Mouse (Mus musculus) cerebellum, adult 9-11 months (tissue): Measurements from ENCODE around the gene Vsnl1.

Source experiments
- DNase-seq: peaks from one replicate; pipeline ENCODE4 v3.0.0; 2022

The Vsnl1 gene

DNA sequence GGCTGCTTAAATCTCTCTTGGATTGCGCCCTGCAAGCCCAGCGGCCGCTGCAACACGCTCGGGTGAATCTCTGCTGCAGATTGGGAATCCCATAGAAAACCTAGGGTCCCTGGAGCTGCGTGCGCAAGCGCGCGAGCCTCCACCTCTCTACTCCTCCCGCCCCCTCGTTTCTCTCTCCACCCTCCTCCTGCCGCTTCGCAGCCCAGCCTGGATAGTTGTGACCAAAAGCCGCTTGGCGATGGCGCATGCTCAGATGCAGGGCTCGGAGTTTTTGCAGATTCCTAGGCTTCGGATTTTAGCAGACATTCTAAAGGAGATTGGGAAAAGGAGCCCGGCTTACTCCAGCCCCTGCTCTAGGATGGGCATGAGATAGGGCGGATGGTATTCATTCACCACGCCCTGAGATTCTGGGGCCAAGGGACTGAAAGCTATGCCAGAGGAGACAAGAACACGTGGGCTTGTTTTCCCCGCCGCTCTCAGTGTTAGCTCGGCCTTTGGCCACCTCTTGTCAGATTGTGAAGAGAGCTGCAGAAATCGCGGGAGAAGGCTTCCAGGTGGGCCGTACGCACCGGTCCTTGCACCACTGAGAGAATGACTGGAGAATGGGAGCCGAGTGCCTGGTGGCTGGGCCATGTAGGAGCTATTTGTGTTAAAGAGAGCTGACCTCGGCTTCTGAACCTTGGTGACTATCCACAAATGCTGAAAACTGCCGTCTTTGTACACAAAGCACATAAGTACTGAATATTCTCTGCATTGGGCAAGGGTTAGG, at the start of gene Vsnl1:
Gene Vsnl1, minus strand, starts transcription at position 117 of the 769 bp plus-strand sequence.
- peak; percentile 97 for DNase-seq

DNA sequence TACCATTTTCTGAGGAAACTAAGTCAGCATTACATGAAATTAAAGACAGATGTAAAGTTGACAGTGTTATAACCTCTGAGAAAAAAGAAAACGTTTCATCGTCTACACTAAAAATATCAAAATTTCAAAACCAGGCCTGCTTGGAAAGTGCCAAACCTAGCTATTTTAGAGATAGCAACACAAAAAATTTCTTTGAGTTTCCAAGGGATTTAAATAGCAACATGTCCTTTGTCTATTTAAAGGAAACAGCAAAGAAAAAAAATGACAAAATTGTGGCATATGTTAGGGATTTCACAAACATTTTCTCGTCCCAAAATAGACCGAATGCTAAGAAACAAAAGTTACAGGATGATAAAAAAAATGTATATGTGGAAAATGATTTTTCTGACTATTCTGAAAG, 20.2 kb upstream of the Vsnl1 start:
- no peak for DNase-seq

DNA sequence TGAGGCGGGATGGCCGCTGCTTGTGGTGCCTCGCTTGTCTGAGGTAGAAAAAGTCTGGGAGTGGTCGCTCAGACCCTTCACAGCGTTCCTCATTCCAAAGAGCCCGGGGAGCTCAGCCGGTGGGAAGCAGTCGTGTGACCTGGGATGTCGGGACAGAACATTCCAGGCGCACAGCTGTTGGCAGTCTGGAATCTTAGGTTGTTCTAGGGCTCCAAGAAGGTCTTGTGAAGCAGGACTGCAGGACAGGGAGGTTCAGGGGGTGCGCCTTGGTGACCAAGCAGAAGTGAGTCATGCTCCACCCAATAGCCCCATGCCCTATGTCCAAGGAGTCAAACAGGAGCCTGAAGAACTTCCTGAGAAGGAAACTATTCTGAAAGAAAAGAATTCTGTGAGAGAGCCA, 19.8 kb upstream of the Vsnl1 start:
- DNase-seq: no peak

DNA sequence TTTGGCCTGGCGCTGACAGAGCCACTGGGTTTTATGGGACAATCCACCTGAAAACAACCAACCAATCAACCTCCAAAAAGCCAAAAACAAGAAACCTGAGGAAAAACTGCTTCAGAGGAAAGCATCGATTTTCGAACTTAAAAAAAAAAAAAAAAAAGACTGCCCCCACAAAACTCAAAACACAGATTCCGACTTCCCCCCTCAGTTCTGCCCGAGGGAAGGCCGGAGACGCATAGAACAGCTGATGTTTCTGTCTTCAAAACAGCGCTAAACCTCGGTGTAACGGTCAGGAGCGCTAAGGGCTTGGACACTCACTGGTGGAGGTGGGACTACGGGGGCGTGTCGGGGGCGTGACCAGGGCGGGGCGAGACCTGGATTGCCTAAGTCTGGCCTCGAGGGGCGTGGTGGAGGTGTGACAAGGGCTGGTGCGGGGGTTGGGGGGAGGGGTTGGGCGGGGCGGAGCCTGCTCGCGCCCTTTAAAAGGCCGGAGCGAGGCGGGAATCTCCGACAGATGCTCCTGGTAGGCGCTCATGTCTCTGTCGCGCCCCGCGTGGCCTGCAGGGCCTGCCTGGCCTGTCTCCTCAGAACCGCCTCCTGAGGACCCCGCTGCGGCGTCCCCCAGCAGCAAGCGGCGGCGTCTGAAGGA, 19.3 kb upstream of the Vsnl1 start, which contains the start of gene Rad51ap2:
Gene Rad51ap2, plus strand, starts transcription at position 531 of the 646 bp plus-strand sequence.
- peak; percentile 97 for DNase-seq

DNA sequence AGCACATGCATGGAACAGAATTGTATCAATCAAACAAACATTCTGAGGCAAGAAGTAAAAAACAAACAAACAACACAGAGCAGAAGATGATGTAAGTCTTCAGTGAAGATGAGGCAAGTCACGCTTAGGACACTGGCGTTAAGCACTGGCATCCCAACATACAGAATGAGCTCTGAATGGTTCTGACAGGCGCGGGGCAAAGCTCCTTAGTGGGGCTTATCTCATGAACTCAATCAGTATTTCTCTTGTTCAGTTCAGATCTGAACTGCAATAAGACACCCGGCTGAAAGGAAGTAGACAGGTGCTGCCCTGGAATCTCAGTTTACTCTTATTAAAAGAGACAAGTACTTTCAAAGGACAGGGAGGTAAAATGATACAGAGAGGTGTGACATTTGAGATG, 17.7 kb upstream of the Vsnl1 start:
- DNase-seq: no peak

DNA sequence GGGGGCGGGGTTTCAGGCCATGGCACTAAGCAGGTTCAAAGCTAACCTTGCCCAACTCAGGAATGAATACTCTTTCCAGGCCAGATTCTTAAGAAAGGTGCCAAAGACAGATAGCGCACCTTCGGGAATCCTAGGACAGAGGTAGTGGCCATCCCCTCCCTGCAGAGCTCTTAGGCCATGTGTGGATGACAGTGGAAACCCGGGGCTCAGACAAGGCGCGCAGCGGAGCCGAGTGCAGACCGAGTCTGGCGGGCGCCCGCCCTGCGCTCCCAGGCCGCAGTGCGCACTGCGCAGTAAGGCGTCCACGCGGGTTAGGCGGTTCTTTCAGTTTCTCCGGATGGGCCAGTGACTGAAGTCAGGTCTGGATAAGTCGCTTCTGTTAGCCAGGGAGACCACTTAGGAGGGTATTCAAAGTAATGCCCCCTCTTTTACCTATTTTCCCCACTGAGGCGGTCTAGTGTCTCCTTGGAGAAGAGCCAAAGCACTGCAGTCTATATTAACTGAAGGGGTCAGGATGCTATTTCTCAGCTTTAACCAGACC, 1.6 kb upstream of the Vsnl1 start:
- DNase-seq: peak; percentile 74

DNA sequence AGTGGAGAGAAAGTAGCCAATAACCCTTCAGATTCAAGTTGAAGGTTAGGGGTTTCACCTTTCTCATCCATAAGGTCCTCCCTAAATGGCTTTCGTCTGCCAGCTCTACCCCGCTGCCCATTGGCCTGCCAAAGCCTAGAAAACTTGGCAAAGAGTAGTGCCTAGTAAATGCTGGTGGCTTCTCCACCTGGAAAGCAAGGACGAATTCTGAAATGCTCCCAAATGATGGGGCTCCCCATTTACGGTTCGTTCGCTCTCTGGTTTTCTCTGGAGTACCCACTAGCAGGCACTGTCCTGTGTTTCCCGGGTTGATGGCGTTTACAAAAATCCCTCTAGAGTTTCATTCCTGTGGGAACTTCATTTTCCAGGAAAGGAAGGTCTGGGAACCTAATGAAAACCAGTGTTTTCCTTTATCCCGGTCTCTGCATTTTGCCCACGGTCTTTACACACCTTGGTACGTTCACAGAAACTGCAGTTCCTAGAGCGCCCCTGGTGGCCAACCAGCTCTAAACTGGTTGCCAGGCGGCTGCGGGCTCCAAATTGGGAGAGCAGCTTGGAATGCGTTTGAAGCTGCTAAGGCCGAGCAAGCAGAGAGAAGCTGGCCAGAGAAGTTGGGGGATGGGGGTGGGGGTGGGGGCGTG, 973 bp upstream of the Vsnl1 start:
- peak; percentile 94 for DNase-seq

DNA sequence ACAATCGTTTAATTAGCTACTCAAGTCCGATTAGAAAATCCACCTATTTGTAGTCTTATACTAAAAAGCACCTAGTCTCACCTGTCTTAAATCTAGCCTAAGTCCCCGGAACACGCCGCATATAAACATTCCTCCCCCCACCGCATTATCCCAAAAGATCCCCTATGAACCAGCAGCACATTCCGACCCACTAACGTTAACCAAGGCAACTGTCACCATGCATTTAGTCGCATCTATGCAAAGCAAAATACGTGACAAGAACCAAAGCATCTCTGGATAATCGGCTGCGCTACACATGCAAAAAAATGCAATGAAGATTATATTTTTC, 426 bp downstream of the Vsnl1 start:
- DNase-seq: peak; percentile 59

DNA sequence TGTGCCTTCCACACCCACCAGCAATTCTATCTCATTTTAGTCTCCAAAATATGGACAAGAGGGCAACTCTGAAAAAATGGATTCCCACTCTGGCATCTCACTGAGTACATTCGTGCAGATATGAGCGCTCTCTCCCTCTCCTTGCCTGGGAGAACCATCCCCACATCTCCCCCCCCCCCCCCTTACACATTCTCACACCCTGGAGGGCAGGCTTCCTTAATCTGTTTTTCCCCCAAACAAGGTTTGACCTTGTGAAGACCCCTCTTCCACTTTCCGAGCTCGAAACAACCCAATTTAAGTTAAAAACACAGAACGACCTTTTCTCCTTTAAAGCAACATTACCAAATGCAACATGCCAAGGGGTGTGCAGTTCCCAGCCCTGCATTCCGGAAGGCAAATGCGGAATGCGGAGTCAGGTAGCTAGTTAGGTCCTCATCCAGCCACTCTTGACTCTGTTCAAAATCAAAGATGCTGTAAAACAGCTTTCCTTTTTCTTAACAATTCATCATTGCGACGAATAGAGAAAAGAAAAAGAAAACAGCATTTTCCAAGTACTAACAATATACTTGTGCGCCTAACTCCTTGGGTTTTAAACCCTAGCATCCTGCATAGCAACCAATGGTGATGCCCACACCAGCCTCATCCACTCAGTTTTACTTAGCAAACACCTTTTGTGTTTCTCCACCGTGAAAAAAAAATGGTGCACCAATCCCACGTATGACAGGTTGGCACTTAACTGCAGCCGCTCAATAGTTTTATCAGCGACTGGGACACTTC, 979 bp downstream of the Vsnl1 start:
- DNase-seq: peak; percentile 52

DNA sequence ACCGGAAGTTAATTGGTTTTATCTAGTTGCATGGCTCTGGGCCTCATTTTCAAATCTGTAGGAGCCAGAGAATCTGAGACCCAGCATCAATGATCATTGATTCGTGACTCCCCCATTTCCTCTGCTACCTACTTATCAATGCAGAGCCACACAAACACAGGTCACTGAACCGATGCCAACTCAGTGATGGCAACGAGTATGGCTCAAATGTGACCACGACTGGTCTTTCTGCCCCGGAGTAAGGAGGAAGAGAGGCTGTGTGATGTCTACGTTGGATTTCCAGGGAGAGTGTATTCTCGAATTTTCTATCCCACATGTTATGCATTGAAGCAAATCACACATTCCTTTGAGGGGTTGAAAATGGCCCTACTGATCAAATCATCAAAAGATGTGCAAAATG, 2.0 kb downstream of the Vsnl1 start:
- peak; percentile 60 for DNase-seq

DNA sequence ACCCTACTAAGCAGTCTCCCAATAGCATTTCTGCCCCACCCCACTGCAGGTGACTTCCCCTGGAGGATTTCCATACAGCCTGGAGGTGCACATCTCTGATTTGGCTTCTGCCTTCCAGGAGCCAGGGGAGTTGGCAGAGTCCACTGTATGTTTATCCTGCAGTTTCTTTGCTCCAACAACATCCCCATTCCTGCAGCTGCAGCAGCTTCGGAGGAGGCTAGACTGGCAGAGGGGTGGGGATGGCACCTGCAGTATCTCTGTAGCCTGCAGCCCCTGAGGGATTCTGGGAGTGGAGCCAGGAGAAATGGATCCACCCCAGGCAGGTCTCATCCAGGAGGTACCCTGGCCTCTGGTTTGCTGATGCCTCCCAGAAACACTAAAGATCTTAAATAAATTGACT, 2.7 kb downstream of the Vsnl1 start:
- peak; percentile 69 for DNase-seq

DNA sequence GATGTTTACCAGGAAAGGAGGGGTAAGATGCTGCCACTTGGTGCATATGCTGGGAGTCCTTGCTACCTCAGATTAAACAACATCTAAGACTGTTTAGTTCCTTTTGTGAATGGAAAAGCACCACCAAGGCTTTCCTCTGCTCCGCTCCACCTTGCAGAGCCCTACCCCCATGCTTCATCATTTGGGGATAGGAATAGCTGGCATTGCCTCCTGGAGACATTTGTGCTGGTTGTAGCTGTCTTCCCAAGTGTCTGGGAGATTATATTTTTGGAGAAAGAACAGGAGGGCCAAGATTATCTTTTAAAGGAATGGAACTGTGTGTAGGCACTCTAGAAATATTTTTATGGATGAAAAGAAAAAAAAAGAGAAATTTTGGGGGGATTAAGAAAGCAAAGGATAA, 3.3 kb downstream of the Vsnl1 start:
- no peak for DNase-seq

DNA sequence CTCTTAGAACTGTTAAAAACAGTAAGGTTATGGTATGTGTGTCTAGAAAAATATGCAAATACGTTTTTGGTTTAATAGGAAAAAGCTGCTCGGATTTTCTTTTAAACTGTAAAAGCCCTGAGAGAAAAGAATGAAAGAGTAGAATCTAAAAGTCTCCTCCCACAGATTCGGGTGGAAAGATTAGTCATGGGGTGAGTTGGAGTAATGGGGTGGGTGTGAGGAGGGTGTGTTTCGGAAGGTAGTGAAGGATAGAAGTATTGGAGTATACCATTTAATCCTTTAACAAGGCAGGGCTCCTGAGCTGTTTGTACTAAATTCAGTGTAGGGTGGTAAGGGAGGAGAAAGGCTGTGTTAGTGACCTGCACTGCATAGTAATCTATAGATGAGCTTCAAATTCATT, 9.0 kb downstream of the Vsnl1 start:
- DNase-seq: no peak

DNA sequence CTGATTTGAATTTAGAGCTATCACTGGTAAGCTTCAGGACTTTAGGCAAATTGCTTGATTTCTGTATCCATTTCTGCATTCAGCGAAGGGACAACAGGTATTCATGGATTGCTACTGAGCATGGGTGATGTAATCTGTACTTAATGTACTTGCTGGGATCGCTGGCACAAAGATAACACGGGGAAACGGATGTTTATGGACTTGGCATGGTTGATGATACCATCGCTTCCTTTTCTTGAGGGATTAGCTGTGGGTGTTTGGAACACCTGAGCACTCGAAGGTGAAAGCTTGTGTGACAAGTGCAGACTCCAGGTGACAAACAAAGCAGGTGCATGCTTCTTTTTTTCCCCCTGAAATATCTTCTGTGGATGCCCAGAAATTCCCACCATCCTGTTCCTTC, 18.3 kb downstream of the Vsnl1 start:
- peak; percentile 57 for DNase-seq

DNA sequence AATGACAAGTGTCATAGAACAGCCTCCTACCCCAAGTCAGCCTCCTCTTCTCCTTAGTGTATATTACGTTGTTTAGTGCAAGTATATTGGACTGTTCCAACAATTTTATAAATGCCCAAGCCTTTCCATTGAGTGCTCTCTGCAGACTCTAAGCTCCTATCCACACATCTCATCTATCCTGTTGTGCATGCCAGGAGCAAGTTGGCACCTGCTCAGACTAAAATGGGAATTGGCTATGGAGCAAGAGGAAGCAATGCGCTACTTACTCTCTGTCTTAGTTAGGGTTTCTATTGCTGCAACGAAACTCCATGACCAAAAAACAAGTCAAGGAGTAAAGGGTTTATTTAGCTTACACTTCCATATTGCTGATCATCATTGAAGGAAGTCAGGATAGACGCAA, 28.7 kb downstream of the Vsnl1 start:
- peak; percentile 68 for DNase-seq

DNA sequence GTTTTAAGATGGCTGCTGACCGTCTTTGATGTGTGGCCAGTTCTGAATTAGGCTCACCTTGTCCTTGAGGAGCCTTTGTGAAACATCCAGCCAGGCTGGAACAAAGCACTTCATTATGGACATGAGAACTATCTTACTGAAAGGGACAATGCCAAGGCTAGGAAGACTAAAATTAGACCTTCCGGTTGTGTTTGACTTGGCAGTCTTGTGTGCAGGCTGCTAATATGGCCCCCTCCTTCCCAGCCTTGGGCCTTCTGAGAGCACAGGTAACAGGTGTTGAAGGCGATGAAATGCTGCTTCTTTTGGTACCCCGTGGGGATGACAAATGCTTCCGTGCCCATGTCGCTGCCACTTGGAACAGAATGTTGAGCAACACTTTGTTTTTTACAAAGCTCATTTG, 37.6 kb downstream of the Vsnl1 start:
- DNase-seq: peak; percentile 93

DNA sequence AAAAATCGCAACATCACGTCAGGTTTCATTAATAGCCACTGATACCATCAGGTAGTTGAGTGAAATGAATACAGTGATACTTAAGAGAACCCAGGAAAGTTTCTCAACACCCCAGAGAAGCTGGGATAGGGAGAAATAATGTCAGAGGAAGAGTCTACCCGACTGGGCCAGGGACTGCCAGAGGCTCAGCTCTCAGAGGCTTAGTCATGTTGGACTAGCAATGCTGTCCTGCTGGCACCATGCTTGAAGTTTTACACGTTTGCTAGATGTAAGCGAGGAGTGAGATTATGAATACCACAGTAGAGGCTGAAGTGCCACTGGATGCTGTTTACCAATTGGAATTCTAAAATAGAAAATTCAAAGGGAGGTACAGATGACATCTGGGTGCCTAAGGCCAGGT, 39.4 kb downstream of the Vsnl1 start:
- DNase-seq: no peak

DNA sequence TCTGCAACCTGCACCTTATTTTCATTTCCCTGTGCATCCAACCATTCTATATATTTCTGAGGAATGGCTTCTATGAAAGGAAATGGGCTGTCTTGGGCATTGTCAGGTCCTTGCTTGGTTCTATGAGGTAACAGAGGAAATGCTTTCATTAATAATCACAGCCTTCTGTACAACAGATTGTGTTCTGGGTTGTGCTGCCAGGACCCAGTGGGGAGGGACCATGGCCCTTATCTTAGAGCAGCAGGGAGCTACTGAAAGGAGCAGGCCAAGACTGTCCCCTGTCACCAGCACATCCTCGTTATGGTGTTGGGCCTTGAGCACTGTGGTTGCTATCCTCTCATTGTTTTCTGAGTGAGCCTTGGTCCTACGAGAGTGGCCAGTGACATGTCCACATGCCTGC, 40.9 kb downstream of the Vsnl1 start:
- peak; percentile 96 for DNase-seq

DNA sequence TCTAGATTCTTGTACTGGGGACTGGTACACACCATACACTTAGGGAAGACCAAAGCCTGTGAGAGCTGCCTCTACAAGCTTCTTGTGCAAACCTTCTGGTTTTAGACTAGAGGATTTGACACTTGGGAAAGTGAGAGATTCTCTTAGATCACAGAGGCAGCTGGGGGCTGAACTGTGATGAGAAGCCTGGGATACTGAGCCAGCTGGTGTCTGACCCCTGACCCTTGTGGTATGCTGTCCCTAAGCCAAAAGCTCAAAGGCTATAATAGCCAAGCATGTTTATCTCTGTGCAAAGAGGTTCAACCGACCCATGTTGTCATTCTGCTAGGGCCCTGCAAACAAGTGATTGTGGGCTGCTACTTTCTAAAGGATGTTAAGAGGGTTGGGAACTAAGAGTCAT, 43.9 kb downstream of the Vsnl1 start:
- DNase-seq: peak; percentile 38

DNA sequence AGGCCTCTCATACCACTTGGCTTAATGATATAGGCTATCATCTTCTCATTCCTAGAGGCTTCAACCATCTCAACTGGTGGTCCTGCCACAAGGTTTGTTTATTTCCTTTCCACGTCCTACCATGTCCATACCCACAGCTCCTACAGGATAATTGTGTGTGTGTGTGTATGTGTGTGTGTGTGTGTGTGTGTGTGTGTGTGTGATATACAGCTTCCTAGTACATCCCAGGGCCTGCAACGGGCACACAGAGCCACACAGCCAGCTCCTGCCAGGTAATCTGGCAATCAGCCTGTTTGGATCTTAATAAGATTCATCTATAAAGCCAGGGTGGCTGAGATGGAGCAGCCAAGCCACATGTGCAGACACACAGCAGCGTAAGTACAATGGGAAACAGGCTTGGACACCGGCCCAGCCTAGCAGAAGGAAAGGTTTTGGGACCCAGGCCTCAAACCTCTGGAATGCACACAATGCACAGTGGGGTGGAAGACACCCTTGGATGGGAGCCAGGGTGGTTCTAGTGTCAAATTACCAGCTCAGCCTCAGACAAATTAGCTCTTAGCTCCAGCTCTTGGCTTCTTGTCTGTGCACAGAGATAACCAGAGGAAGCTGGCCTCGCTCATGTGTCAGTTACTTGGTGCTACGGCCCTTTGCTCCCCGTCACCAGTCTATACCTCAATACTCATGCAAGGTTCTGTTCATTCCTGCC, 45.0 kb downstream of the Vsnl1 start:
- peak; percentile 78 for DNase-seq

DNA sequence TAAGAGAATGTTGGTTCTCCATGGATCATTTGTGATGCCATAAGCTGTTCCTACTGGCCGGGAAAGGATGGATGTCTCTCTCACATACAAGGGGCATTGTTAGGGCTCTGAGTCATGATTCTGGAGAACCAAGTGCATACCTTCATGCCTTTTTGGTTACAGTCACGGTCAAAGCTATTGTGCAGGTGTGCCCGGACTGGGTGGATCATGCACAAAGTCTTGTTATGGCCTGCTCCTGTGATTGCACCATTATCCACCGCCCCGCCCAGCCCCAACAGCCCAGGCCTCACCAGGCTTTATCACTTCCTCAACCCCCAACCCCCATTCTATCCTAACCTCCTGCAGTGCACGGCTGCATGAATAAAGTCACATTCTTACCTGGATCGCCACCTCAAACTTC, 47.3 kb downstream of the Vsnl1 start:
- peak; percentile 21 for DNase-seq

DNA sequence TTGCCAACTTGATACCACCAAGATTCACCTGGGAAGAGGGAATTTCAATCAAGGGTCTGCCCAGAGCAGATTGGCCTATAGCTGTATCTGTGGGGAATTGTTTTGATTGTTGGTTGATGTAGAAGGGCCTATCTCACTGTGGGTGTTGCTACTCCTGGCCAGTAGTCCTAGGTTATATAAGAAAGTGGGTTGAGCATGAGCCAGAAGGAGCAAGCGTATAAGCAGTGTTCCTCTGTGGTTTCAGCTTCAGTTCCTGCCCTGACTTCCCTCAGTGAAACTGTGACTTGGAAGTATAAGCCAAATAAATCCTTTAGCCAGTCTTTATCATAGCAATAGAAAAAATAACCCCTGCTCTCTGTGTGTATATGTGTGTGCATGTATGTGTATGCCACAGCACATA, 51.7 kb downstream of the Vsnl1 start:
- DNase-seq: peak; percentile 33

DNA sequence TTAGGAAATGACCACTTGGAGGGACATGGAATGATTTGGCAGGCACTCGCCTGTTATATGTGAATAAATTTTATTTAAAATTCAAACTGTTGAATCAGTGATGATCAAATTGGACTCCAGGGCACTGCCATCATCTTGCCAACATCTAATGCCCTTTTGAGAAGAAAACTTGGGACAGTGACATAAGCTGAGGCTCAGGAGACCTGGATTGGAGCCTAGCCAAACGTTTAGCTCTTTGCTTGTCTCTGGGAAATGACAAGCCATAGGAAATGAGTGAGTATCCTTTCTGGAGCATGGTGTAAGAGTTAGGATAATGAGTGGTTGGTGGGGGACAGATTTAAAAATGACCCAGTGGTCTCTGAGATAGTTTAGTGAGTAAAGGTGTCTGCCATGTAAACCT, 57.0 kb downstream of the Vsnl1 start:
- no peak for DNase-seq
